Mouse (Mus musculus): Measurements from ENCODE around the gene Pga5.

DNA sequence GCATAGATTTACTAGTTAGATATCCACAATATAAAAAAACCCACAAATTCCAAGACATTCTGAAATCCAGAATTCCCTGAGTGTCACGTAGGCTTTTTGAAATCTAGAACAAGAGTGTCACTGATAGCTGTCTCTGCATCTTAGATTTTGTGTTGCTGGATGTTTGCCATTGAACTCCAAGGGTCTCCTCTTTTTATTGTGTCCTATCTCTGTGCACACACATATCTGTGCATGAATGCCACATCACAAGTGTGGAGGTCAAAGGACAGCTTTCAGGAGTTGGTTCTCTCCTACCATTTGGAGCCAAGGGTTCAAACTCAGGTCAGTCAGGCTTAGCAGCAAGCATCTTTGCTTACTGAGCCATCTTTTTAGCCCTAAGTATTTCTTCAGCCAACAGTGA is 30.0 kb upstream of the Pga5 start:
- TF ChIP-seq CTCF (IDR thresholded peaks at IDR 0.05; ENCODE audit: control insufficient read depth, insufficient read depth, low read length) (no peak), POLR2A (IDR thresholded peaks at IDR 0.05; ENCODE audit: borderline replicate concordance, control insufficient read depth, low read depth, low read length) (no peak)

Measured in bone marrow, adult 2 months (tissue).